Mouse (Mus musculus) limb, embryonic 15.5 days (tissue): ENCODE results near the gene P2ry13. TPM values are rescaled to one million over a fixed set of nuclear protein-coding genes. Genes with fewer than 3 reads are reported as not detected.

Experiments used
- ATAC-seq: fragments of 200-750 bp; cut with Nextera tagmentation; 2 replicates; pipeline ENCODE4 v1.8.0; 2017; ENCODE audit warnings: low read depth, moderate TSS enrichment; ENCODE audit not compliant: insufficient number of reproducible peaks, low FRiP score, low TSS enrichment
- H3K27ac ChIP-seq: fragments of 300-500 bp; sonication (generic); 2 replicates; pipeline ENCODE4 v1.5.1; 2015; ENCODE audit warnings: moderate library complexity, mild to moderate bottlenecking, inconsistent platforms
- H3K27me3 ChIP-seq: fragments of 300-500 bp; sonication (generic); 2 replicates; pipeline ENCODE4 v1.6.1; 2015; ENCODE audit warnings: inconsistent platforms
- H3K36me3 ChIP-seq: fragments of 300-500 bp; sonication (generic); 2 replicates; pipeline ENCODE4 v1.6.1; 2015; ENCODE audit warnings: inconsistent platforms
- H3K4me1 ChIP-seq: fragments of 300-500 bp; sonication (generic); 2 replicates; pipeline ENCODE4 v1.6.1; 2015; ENCODE audit warnings: inconsistent platforms
- H3K4me2 ChIP-seq: fragments of 300-500 bp; sonication (generic); 2 replicates; pipeline ENCODE4 v1.6.1; 2015; ENCODE audit warnings: mild to moderate bottlenecking, inconsistent platforms
- H3K4me3 ChIP-seq: fragments of 300-500 bp; sonication (generic); 2 replicates; pipeline ENCODE4 v1.5.1; 2015; ENCODE audit warnings: mild to moderate bottlenecking, inconsistent platforms
- H3K9ac ChIP-seq: fragments of 300-500 bp; sonication (generic); 2 replicates; pipeline ENCODE4 v1.6.1; 2015; ENCODE audit warnings: inconsistent platforms
- H3K9me3 ChIP-seq: fragments of 300-500 bp; sonication (generic); 2 replicates; pipeline ENCODE4 v1.6.1; 2016; ENCODE audit warnings: inconsistent platforms
- WGBS: fragments of 180-500 bp; shearing (Covaris S2); methylation state at CpG from one replicate; pipeline ENCODE4 v1.1.7; 2015; 5-methylcytosine and 5-hydroxymethylcytosine counted together
- polyA plus RNA-seq: library from polyadenylated mRNA; unstranded; fragments of >200 nt; fragmentation: Nextera tagmentation; extraction: Ambion mirVana; gene quantifications from 2 replicates; pipeline ENCODE4 v1.2.1, GENCODE M21; 2015

P2ry13 gene
- polyA plus RNA-seq, 1 experiment from 2014 or later: 1.5 TPM

DNA sequence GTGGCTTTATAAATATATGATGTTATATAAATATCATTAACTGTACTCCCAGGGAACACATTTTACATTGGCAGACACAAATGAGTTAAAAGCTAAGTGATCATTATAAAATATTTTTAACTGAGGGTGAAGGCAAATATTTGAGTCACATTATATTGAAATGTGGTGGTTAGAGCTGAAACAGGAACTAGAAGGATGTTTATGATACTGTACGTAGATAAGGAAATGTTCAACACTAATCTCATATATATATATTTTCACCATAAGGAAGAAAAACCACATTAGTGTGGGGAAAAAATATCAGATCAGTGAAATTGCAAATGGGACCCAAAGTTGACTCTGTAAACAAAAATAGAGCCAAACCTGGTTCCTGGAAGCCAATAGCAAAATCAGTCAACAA lies 50.2 kb downstream of the P2ry13 start:
- Histone ChIP-seq H3K27ac (no peak overlapping the region), H3K4me3 (no peak overlapping the region), H3K4me2 (no peak overlapping the region), H3K27me3 (no peaks in the 10 kb centered on the region), H3K4me1 (no peaks in the 10 kb centered on the region), H3K9me3 (no peaks in the 10 kb centered on the region), H3K36me3 (no peaks in the 10 kb centered on the region), H3K9ac (no peak overlapping the region)
- no peak for ATAC-seq
- WGBS: 69% methylated on average over 1 of the region's 1 CpGs

Other genes starting within 250 kb of the P2ry13 start
- gene Med12l, start 205.1 kb downstream of the P2ry13 start, polyA plus RNA-seq: 1.9 and 2.0 TPM in 2 replicates
- gene Gpr171, start 109.1 kb downstream of the P2ry13 start, polyA plus RNA-seq: 0.94 and 1.6 TPM in 2 replicates
- 1.5 and 2.1 TPM in 2 replicates for gene P2ry14, start 57.3 kb downstream of the P2ry13 start, polyA plus RNA-seq
- 39.1 and 39.8 TPM in 2 replicates for gene Gpr87, start 15.8 kb downstream of the P2ry13 start, polyA plus RNA-seq
- 2.5 and 2.7 TPM in 2 replicates for gene P2ry12, start 52.0 kb upstream of the P2ry13 start, polyA plus RNA-seq
- gene Igsf10, start 133.5 kb upstream of the P2ry13 start, polyA plus RNA-seq: 32.7 and 35.1 TPM in 2 replicates